Mouse (Mus musculus) thymus, adult 2 months (tissue): ENCODE results near the gene Gm3604. TPM values are rescaled to one million over a fixed set of nuclear protein-coding genes. Genes with fewer than 3 reads are reported as not detected.
"Not testable (repeated sequence)": the region's sequence is repeated elsewhere in the genome, so short reads cannot be mapped to it uniquely, and the experiment has no call there.

ENCODE experiments used
- DNase-seq: peaks from one replicate; pipeline ENCODE4 v3.0.0; 2021
- H3K27ac ChIP-seq: fragments of 200-500 bp; 2 replicates; pipeline ENCODE4 v1.5.1; 2012; ENCODE audit warnings: low read length, control low read depth; ENCODE audit not compliant: control insufficient read depth, insufficient read depth
- H3K27me3 ChIP-seq: fragments of 200-500 bp; 2 replicates; pipeline ENCODE4 v1.6.1; 2012; ENCODE audit warnings: mild to moderate bottlenecking, low read length, moderate library complexity, mixed read lengths; ENCODE audit not compliant: control insufficient read depth, insufficient read depth
- H3K36me3 ChIP-seq: fragments of 200-500 bp; 2 replicates; pipeline ENCODE4 v1.6.1; 2012; ENCODE audit warnings: mild to moderate bottlenecking, low read length, moderate library complexity; ENCODE audit not compliant: control insufficient read depth, insufficient read depth
- H3K4me1 ChIP-seq: fragments of 200-500 bp; replicated peaks from 2 replicates; pipeline ENCODE4 v1.6.1; 2012; ENCODE audit warnings: low read length; ENCODE audit not compliant: control insufficient read depth, insufficient read depth
- H3K4me3 ChIP-seq: fragments of 200-500 bp; 2 replicates; pipeline ENCODE4 v1.5.1; 2012; ENCODE audit warnings: mild to moderate bottlenecking, low read length, control low read depth, moderate library complexity; ENCODE audit not compliant: control insufficient read depth, insufficient read depth
- CTCF ChIP-seq: fragments of 200-500 bp; IDR thresholded peaks from 2 replicates; pipeline ENCODE4 v1.5.1; 2012; ENCODE audit warnings: mild to moderate bottlenecking, control low read depth, low read length, moderate library complexity, borderline replicate concordance; ENCODE audit not compliant: control insufficient read depth, poor library complexity, insufficient read depth; ENCODE audit errors: extremely low read depth
- POLR2A ChIP-seq: fragments of 200-500 bp; IDR thresholded peaks from 2 replicates; pipeline ENCODE4 v1.6.1; 2012; ENCODE audit warnings: mild to moderate bottlenecking, low read length, control low read depth, moderate library complexity; ENCODE audit not compliant: control insufficient read depth, poor library complexity, insufficient read depth; ENCODE audit errors: extremely low read depth
- WGBS: fragments of 180-500 bp; shearing (Covaris S2); methylation state at CpG from one replicate; pipeline ENCODE4 v1.1.7; 2018; 5-methylcytosine and 5-hydroxymethylcytosine counted together
- polyA plus RNA-seq: library from polyadenylated mRNA; depleted of rRNA; stranded (reverse); fragments of >200 nt; gene quantifications from 2 replicates; pipeline ENCODE4 v1.2.3, GENCODE M21; 2012; rRNA removed

The Gm3604 gene
- 0.16 and 0.32 TPM in 2 replicates for polyA plus RNA-seq

GRCm38 (mm10) chr13:62382952-62383351 is at the start of gene Gm3604:
Gene Gm3604, minus strand, starts transcription at chr13:62383177.
- 5% methylated on average over 13 of the region's 13 CpGs for WGBS
- peak within 1 kb of the TSS; percentile 60 for H3K4me3 ChIP-seq
- H3K36me3 ChIP-seq, H3K27ac ChIP-seq, H3K27me3 ChIP-seq, H3K4me1 ChIP-seq: not testable (repeated sequence)
- peak; percentile 53 for DNase-seq

- WGBS = 66% methylated on average over 3 of the region's 3 CpGs
- DNase-seq = not testable (repeated sequence)
Observed at GRCm38 (mm10) chr13:62399206-62399605, 16.2 kb upstream of the Gm3604 start.

GRCm38 (mm10) chr13:62390076-62390620 is 7.2 kb upstream of the Gm3604 start:
- WGBS = 84% methylated on average over 8 of the region's 8 CpGs
- H3K27ac ChIP-seq, H3K4me1 ChIP-seq, H3K4me3 ChIP-seq, H3K27me3 ChIP-seq, H3K36me3 ChIP-seq, DNase-seq: not testable (repeated sequence)

More at GRCm38 (mm10) chr13:62399206-62399605, 16.2 kb upstream of the Gm3604 start:
- H3K4me3 ChIP-seq, H3K27ac ChIP-seq, H3K4me1 ChIP-seq, H3K27me3 ChIP-seq, H3K36me3 ChIP-seq: not testable (repeated sequence)

GRCm38 (mm10) chr13:62331786-62332185 is 51.2 kb downstream of the Gm3604 start:
- Histone ChIP-seq H3K27me3 (no peaks in the 10 kb centered on the region), H3K4me3 (no peak overlapping the region), H3K27ac (no peak overlapping the region), H3K4me1 (no peaks in the 10 kb centered on the region), H3K36me3 (no peaks in the 10 kb centered on the region)
- TF ChIP-seq POLR2A (no peak), CTCF (no peak)
- DNase-seq = no peak

- Histone ChIP-seq H3K36me3 (no peaks in the 10 kb centered on the region), H3K27ac (no peak overlapping the region), H3K4me3 (no peak overlapping the region), H3K4me1 (no peaks in the 10 kb centered on the region), H3K27me3 (no peaks in the 10 kb centered on the region)
- WGBS = 85% methylated on average over 2 of the region's 2 CpGs
- DNase-seq = no peak
- TF ChIP-seq CTCF (no peak), POLR2A (no peak)
Observed at GRCm38 (mm10) chr13:62331381-62331780, 51.6 kb downstream of the Gm3604 start.

Other genes starting within 250 kb of the Gm3604 start
- gene Gm49359, start 83.7 kb upstream of the Gm3604 start, polyA plus RNA-seq = 1.9 and 2.5 TPM in 2 replicates
- gene Zfp935, start 175.3 kb upstream of the Gm3604 start, polyA plus RNA-seq = not detected in 2 replicates
- gene Zfp934, start 188.0 kb upstream of the Gm3604 start, polyA plus RNA-seq = 2.3 and 2.7 TPM in 2 replicates
- 0.15 and 0.41 TPM in 2 replicates for gene 6720489N17Rik, start 241.0 kb upstream of the Gm3604 start, polyA plus RNA-seq